Comparison of ENCODE assay signal across 7 mouse cellular contexts in the genomic region with DNA sequence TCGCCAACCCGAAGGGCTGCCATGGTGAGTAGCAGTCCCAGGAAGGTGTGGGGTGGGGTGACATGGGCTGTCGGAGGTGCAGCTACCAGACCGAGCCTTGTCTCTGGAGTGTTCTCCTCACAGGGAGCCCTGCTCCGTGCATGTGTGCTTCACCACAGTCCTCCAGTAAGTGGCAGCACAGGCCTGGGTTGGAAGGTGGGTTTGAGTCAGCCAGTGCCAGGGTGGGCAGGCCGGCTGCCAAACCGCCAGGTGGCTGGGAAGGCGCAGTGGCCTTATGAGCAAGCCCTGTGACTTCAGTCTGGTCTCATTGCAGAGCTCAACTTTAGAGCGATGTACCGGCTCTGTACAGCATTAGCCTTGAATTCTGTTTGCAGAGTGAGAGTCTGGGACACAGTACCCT. TPM values are rescaled to one million over a fixed set of nuclear protein-coding genes. Genes with fewer than 3 reads are reported as not detected.
DNase-seq lines count a peak whose midpoint lies in the region; ATAC-seq and TF ChIP-seq lines count a peak whose summit lies in the region.

No protein-coding gene starts in this region.

- 41% methylated on average over 10 of the region's 10 CpGs for WGBS in embryonic facial prominence, embryonic 11.5 days
- WGBS in heart, adult 2 months, result 39% methylated on average over 10 of the region's 10 CpGs
- 42% methylated on average over 10 of the region's 10 CpGs for WGBS in limb, embryonic 10.5 days
- WGBS in midbrain, embryonic 14.5 days, result 34% methylated on average over 10 of the region's 10 CpGs
- 28% methylated on average over 10 of the region's 10 CpGs for WGBS in spleen, adult 2 months

- peak; percentile 83 for ATAC-seq in embryonic facial prominence, embryonic 11.5 days (replicated peaks; ENCODE audit: insufficient number of reproducible peaks, low FRiP score, low TSS enrichment, low read depth)
- peak; percentile 90 for ATAC-seq in midbrain, embryonic 14.5 days (ENCODE audit: low FRiP score, low TSS enrichment)

- no peaks in the 10 kb centered on the region for H3K9me3 ChIP-seq in embryonic facial prominence, embryonic 11.5 days (replicated peaks; ENCODE audit: control insufficient read depth, low read length)
- H3K9me3 ChIP-seq in limb, embryonic 10.5 days (replicated peaks), result no peaks in the 10 kb centered on the region
- no peaks in the 10 kb centered on the region for H3K9me3 ChIP-seq in midbrain, embryonic 14.5 days (ENCODE audit: control insufficient read depth, low read length)

- H3K36me3 ChIP-seq in embryonic facial prominence, embryonic 11.5 days (replicated peaks; ENCODE audit: control insufficient read depth, insufficient read depth, low read depth, low read length), result no peaks in the 10 kb centered on the region
- H3K36me3 ChIP-seq in heart, adult 2 months (ENCODE audit: control insufficient read depth, insufficient read depth, low read length), result no peaks in the 10 kb centered on the region
- no peaks in the 10 kb centered on the region for H3K36me3 ChIP-seq in limb, embryonic 10.5 days
- H3K36me3 ChIP-seq in midbrain, embryonic 14.5 days (ENCODE audit: control insufficient read depth, insufficient read depth, low read length), result no peaks in the 10 kb centered on the region
- H3K36me3 ChIP-seq in spleen, adult 2 months (ENCODE audit: control insufficient read depth, insufficient read depth, low read length), result no peaks in the 10 kb centered on the region

- no peak overlapping the region for H3K4me3 ChIP-seq in embryonic facial prominence, embryonic 11.5 days (ENCODE audit: low read depth, low read length)
- no peak overlapping the region for H3K4me3 ChIP-seq in heart, adult 2 months
- H3K4me3 ChIP-seq in limb, embryonic 10.5 days, result no peak overlapping the region
- no peak overlapping the region for H3K4me3 ChIP-seq in midbrain, embryonic 14.5 days (replicated peaks; ENCODE audit: low read depth, low read length)
- no peak overlapping the region for H3K4me3 ChIP-seq in spleen, adult 2 months (ENCODE audit: extremely low read depth, insufficient read depth, insufficient read length)

- H3K4me2 ChIP-seq in embryonic facial prominence, embryonic 11.5 days (ENCODE audit: low read depth, low read length), result no peak overlapping the region
- H3K4me2 ChIP-seq in midbrain, embryonic 14.5 days (ENCODE audit: low read length), result no peak overlapping the region

- TF ChIP-seq EP300 in heart, adult 2 months (IDR thresholded peaks at IDR 0.05; ENCODE audit: insufficient read depth, low read depth, low read length), result peak; percentile 93

- intact Hi-C loops in heart, adult 2 months (cut with DNase I), result no loop called here

- no peak for TF ChIP-seq POLR2A in heart, adult 2 months (IDR thresholded peaks at IDR 0.05; ENCODE audit: insufficient read depth, low read depth, low read length)
- no peak for TF ChIP-seq POLR2A in spleen, adult 2 months (IDR thresholded peaks at IDR 0.05; ENCODE audit: low read depth, low read length)

- DNase-seq in adrenal gland, postnatal 14 days, result peak; percentile 90
- DNase-seq in embryonic facial prominence, embryonic 11.5 days (ENCODE audit: low spot score), result peak; percentile 61
- DNase-seq in heart, adult 2 months, result peak; percentile 79 to 80
- DNase-seq in kidney, adult 18-20 months, result peak; percentile 76
- peak; percentile 53 for DNase-seq in limb, embryonic 10.5 days (ENCODE audit: low spot score)
- peak; percentile 84 for DNase-seq in midbrain, embryonic 14.5 days
- peak; percentile 28 to 47 for DNase-seq in spleen, adult 2 months (ENCODE audit: low read depth in 1 of 2, low spot score in 2 of 2)

- H3K27ac ChIP-seq in embryonic facial prominence, embryonic 11.5 days (replicated peaks; ENCODE audit: low read depth, low read length), result no peak overlapping the region
- H3K27ac ChIP-seq in heart, adult 2 months, result peak overlapping the region; percentile 85
- no peak overlapping the region for H3K27ac ChIP-seq in limb, embryonic 10.5 days
- H3K27ac ChIP-seq in midbrain, embryonic 14.5 days (replicated peaks; ENCODE audit: low read depth, low read length), result no peak overlapping the region
- H3K27ac ChIP-seq in spleen, adult 2 months (ENCODE audit: insufficient read depth, low read length), result no peak overlapping the region

- no peaks in the 10 kb centered on the region for H3K27me3 ChIP-seq in embryonic facial prominence, embryonic 11.5 days (ENCODE audit: control insufficient read depth, insufficient read depth, low read length)
- no peaks in the 10 kb centered on the region for H3K27me3 ChIP-seq in heart, adult 2 months (ENCODE audit: control insufficient read depth, insufficient read depth, low read length)
- H3K27me3 ChIP-seq in limb, embryonic 10.5 days (ENCODE audit: low read depth, poor library complexity, severe bottlenecking), result no peaks in the 10 kb centered on the region
- no peaks in the 10 kb centered on the region for H3K27me3 ChIP-seq in midbrain, embryonic 14.5 days (ENCODE audit: control insufficient read depth, insufficient read depth, low read length)
- H3K27me3 ChIP-seq in spleen, adult 2 months (ENCODE audit: control insufficient read depth, insufficient read depth, low read length), result no peaks in the 10 kb centered on the region

- H3K79me2 ChIP-seq in heart, adult 2 months (replicated peaks; ENCODE audit: control insufficient read depth, insufficient read depth, low read length), result no peaks in the 10 kb centered on the region

- no peak overlapping the region for H3K9ac ChIP-seq in embryonic facial prominence, embryonic 11.5 days (replicated peaks; ENCODE audit: low read length)
- H3K9ac ChIP-seq in heart, adult 2 months (ENCODE audit: low read depth, low read length), result no peak overlapping the region
- H3K9ac ChIP-seq in midbrain, embryonic 14.5 days (replicated peaks; ENCODE audit: low read length), result no peak overlapping the region

- TF ChIP-seq CTCF in heart, adult 2 months (IDR thresholded peaks at IDR 0.05), result peak; percentile 87
- peak; percentile 80; the same call in 1 of the 2 replicates for TF ChIP-seq CTCF in spleen, adult 2 months (IDR thresholded peaks at IDR 0.05; ENCODE audit: extremely low read depth, insufficient read depth, insufficient read length, insufficient replicate concordance)

- no peaks in the 10 kb centered on the region; the same call in 1 of the 2 replicates for H3K4me1 ChIP-seq in embryonic facial prominence, embryonic 11.5 days (ENCODE audit: control insufficient read depth, insufficient read depth, low read length)
- peaks cover 9% of the 10 kb centered on the region for H3K4me1 ChIP-seq in heart, adult 2 months (ENCODE audit: control insufficient read depth, insufficient read depth, low read length)
- peaks cover 18% of the 10 kb centered on the region for H3K4me1 ChIP-seq in limb, embryonic 10.5 days
- H3K4me1 ChIP-seq in midbrain, embryonic 14.5 days (ENCODE audit: control insufficient read depth, insufficient read depth, low read length), result 0 out of 2 replicates have a peak, but pooled peaks cover 8% of the 10 kb centered on the region
- H3K4me1 ChIP-seq in spleen, adult 2 months (ENCODE audit: control insufficient read depth, insufficient read depth, insufficient read length), result no peaks in the 10 kb centered on the region; the same call in 1 of the 2 replicates

RNA-seq across cellular contexts. Expression of a gene that starts 39.9 kb away (rescaled TPM):
- 0.56 and 0.60 TPM in 2 replicates for total RNA-seq in adrenal gland, postnatal 14 days (2021)
- polyA plus RNA-seq in embryonic facial prominence, embryonic 11.5 days (2014; fragmentation: Nextera tagmentation; extraction: Ambion mirVana), result 21.6 and 21.9 TPM in 2 replicates
- total RNA-seq in heart, adult 2 months (2021), result under 1 TPM in 1 of 2 experiments, not detected in 1; 0.16 TPM
- polyA plus RNA-seq in heart, adult 2 months (2012; rRNA removed), result 2.8 and 2.9 TPM in 2 replicates
- polyA plus RNA-seq in limb, embryonic 10.5 days (2016; fragmentation: Nextera tagmentation; extraction: Ambion mirVana), result 8.2 and 13.2 TPM in 2 replicates
- polyA plus RNA-seq in midbrain, embryonic 14.5 days (2014; fragmentation: Nextera tagmentation; extraction: Ambion mirVana), result 46.0 and 47.7 TPM in 2 replicates
- polyA plus RNA-seq in spleen, adult 2 months (2012; rRNA removed), result 0.12 and 0.26 TPM in 2 replicates

RNA-seq across cellular contexts. Expression of a gene that starts 57.2 kb away (rescaled TPM):
- 163 and 182 TPM in 2 replicates for total RNA-seq in adrenal gland, postnatal 14 days (2021)
- 8.7 and 8.9 TPM in 2 replicates for polyA plus RNA-seq in embryonic facial prominence, embryonic 11.5 days (2014; fragmentation: Nextera tagmentation; extraction: Ambion mirVana)
- total RNA-seq in heart, adult 2 months (2021), result 10 to 100 TPM; 44.8 to 57.9 TPM
- polyA plus RNA-seq in heart, adult 2 months (2012; rRNA removed), result 200 and 229 TPM in 2 replicates
- polyA plus RNA-seq in limb, embryonic 10.5 days (2016; fragmentation: Nextera tagmentation; extraction: Ambion mirVana), result 4.6 and 6.3 TPM in 2 replicates
- polyA plus RNA-seq in midbrain, embryonic 14.5 days (2014; fragmentation: Nextera tagmentation; extraction: Ambion mirVana), result 5.7 and 7.4 TPM in 2 replicates
- 60.8 and 66.5 TPM in 2 replicates for polyA plus RNA-seq in spleen, adult 2 months (2012; rRNA removed)

Comparison
In these comparisons a context has a peak if more than half of its experiments do, and no peak if none do; other contexts are left out.
1. DNase-seq: peak in every context shown above with its lines; median percentile 90 in adrenal gland, postnatal 14 days; 84 in midbrain, embryonic 14.5 days; 80 in heart, adult 2 months; 76 in kidney, adult 18-20 months; 61 in embryonic facial prominence, embryonic 11.5 days; 53 in limb, embryonic 10.5 days; 38 in spleen, adult 2 months.